Mouse (Mus musculus) erythroblast, embryonic 14.5 days (primary cell): Measurements from ENCODE around the gene Zfp830. TPM values are rescaled to one million over a fixed set of nuclear protein-coding genes. Genes with fewer than 3 reads are reported as not detected.

Experiments
- H3K27me3 ChIP-seq: 2 replicates; pipeline ENCODE4 v1.6.1; 2012; ENCODE audit warnings: inconsistent platforms; ENCODE audit not compliant: control insufficient read depth
- H3K36me3 ChIP-seq: 2 replicates; pipeline ENCODE4 v1.6.1; 2012; ENCODE audit warnings: mild to moderate bottlenecking, inconsistent platforms; ENCODE audit not compliant: control insufficient read depth
- H3K4me1 ChIP-seq: 2 replicates; pipeline ENCODE4 v1.6.1; 2012; ENCODE audit warnings: inconsistent platforms; ENCODE audit not compliant: control insufficient read depth
- H3K4me3 ChIP-seq: replicated peaks from 2 replicates; pipeline ENCODE3; 2012; ENCODE audit warnings: moderate library complexity, mild to moderate bottlenecking, inconsistent platforms
- H3K9me3 ChIP-seq: 2 replicates; pipeline ENCODE4 v1.6.1; 2012; ENCODE audit warnings: low read length, inconsistent platforms, mixed read lengths; ENCODE audit not compliant: control insufficient read depth
- GATA1 ChIP-seq: IDR thresholded peaks from 2 replicates; pipeline ENCODE4 v1.6.1; 2012; ENCODE audit warnings: low read length, inconsistent platforms, mixed read lengths
- TAL1 ChIP-seq: IDR thresholded peaks from 3 replicates; pipeline ENCODE4 v1.6.1; 2012; ENCODE audit warnings: low read length, inconsistent platforms, mixed read lengths
- polyA plus RNA-seq: library from polyadenylated mRNA; stranded (reverse); fragments of >175 nt; gene quantifications from 2 replicates; pipeline ENCODE4 v1.2.3, GENCODE M21; 2012

The Zfp830 gene
- polyA plus RNA-seq, 1 experiment, result 2.0 TPM

DNA sequence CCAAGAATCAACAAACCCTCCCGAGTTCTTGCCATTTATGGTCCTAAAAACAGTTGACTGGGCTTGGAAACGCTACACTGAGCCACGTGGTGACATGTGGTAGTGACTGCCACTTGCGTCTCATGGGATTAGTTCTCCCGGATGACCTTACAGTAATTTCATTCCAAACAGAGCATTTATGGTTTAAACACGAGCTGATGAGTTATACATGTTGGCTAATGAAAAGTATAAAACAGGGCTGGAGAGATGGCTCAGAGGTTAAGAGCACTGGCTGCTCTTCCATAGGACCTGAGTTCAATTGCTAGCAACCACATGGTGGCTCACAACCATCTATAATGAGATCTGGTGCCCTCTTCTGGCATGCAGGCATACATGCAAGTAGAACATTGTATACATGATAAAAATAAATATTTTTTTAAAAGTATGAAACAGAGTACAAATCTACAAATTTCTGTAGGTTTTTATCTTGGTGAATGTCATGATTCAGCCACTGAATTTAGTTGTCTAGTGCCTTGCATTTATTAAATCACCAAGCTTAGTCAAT is 1.8 kb upstream of the Zfp830 start:
- 0 out of 2 replicates have a peak, but pooled peaks cover 2% of the 10 kb centered on the region for H3K27me3 ChIP-seq
- no peak overlapping the region for H3K4me3 ChIP-seq
- H3K36me3 ChIP-seq, result peaks cover 12% of the 10 kb centered on the region
- H3K4me1 ChIP-seq, result peaks cover 36% of the 10 kb centered on the region
- H3K9me3 ChIP-seq, result peaks cover 3% of the 10 kb centered on the region; the same call in 1 of the 2 replicates
- TF ChIP-seq GATA1, result no peak
- no peak for TF ChIP-seq TAL1

DNA sequence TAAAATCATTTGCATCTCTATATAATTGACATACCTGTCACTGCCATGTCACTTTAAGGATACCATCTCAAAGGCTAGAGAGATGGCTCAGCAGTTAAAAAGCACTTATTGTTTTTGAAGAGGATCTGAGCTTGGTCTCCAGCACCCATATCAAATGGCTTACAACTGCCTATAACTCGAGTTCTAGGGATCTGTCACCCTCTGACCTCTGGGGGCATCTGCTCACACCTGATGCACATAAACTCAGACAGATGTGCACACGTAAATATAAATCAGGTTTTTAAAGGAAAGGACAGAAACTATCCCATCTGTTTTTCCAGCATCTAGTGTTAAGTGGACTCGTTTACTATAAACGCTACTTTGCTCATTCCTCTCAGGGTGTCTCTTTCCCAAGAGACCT is 884 bp upstream of the Zfp830 start:
- Histone ChIP-seq H3K27me3 (0 out of 2 replicates have a peak, but pooled peaks cover 2% of the 10 kb centered on the region), H3K9me3 (peaks cover 3% of the 10 kb centered on the region; the same call in 1 of the 2 replicates), H3K36me3 (peaks cover 15% of the 10 kb centered on the region), H3K4me1 (peaks cover 36% of the 10 kb centered on the region), H3K4me3 (peak overlapping the region; percentile 68)
- TF ChIP-seq GATA1, result no peak
- TF ChIP-seq TAL1, result no peak

DNA sequence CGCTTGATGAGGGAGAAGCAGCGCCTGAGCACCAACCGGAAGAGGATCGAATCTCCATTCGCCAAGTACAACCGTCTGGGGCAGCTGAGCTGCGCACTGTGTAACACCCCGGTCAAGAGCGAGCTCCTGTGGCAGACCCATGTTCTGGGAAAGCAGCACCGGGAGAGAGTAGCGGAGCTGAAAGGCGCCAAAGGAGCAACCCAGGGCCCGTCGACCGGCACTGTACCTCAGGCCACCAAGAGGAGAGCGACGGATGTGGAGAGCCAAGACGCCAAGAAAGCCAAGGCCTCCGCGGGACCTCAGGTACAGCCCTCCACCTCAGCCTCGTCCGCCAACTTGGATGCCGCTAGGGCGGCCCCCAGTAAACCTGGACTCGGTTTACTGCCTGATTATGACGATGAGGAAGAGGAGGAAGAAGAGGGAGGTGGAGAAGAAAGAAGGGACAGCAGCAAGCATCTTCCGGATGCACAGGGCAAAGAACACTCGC is 336 bp downstream of the Zfp830 start:
- peaks cover 3% of the 10 kb centered on the region; the same call in 1 of the 2 replicates for H3K9me3 ChIP-seq
- no peak for TF ChIP-seq GATA1
- TF ChIP-seq TAL1, result no peak
- peaks cover 27% of the 10 kb centered on the region for H3K36me3 ChIP-seq
- H3K4me3 ChIP-seq, result peak overlapping the region; percentile 68
- H3K27me3 ChIP-seq, result 0 out of 2 replicates have a peak, but pooled peaks cover 2% of the 10 kb centered on the region
- peaks cover 36% of the 10 kb centered on the region for H3K4me1 ChIP-seq

DNA sequence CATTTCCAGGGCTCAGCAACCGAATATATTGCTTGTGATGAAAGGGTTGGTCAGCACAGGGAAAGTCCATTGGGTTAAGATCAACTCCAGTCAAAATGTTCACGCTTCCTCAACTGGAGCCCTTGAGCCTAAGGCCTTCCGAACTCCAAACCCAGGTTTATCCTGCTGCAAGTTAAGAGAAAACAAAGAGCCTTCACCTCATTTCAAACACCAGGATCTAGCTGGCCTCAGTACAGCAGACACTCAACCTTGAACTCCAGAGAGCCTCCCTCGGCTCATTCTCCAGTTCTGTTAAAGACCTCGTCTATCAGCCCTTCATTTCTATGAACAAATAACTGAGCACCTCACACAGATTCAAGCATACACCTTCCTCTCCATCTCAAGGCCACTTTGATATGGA is 16.0 kb downstream of the Zfp830 start:
- no peaks in the 10 kb centered on the region for H3K9me3 ChIP-seq
- peaks cover 36% of the 10 kb centered on the region for H3K4me1 ChIP-seq
- H3K27me3 ChIP-seq, result no peaks in the 10 kb centered on the region
- H3K4me3 ChIP-seq, result peak overlapping the region; percentile 93
- peaks cover 17% of the 10 kb centered on the region for H3K36me3 ChIP-seq
- TF ChIP-seq GATA1 (no peak), TAL1 (no peak)

DNA sequence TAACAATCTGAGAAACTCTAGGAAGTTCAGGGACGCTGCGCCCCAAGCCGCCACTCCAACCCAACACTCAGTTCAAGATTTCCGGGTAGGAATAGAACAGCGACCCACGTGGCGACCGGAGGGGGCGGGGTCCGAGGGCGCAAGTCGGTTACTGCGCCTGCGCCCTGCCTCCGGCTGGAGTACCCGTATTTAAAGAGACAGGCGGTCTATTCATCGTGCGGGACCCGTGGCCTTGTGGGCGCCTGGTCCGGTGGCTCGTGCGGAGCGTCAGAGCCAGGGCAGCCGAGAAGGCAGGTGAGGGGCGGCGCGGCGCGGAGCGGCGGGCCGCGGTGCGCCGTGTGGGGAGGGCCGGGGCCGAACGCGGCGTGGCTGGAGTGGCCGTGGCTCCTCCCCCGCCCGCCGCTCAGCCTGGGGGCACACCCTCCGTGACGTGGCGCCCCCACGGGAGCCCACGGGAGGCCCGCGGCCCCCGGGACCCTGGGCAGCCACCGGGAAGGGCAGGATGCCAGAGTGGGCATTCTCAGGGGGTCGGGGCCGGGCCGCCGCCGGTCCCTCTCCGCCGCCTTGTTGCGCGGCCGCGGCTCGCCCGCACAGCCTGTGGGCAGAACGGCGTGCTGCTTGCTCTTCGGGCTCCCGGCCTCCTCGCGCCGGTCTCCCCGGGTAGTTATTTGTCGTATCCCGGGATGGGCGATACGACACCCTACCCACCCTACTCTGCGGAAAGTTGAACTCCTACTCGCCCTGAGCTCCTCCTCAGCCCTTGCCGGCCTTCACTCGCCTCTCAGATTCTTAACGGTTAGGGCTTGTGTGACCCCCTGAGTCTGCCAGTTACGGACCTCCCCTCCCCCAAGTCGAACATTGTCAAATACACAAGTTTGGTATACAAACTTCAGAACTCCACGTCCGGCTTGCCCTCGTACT is 17.1 kb downstream of the Zfp830 start, which contains the start of gene Lig3:
TSS of gene Lig3 (plus strand) at position 126 of the 921 bp plus-strand sequence.
- Histone ChIP-seq H3K9me3 (no peaks in the 10 kb centered on the region), H3K27me3 (no peaks in the 10 kb centered on the region), H3K4me1 (peaks cover 36% of the 10 kb centered on the region), H3K36me3 (peaks cover 22% of the 10 kb centered on the region), H3K4me3 (peak within 1 kb of the TSS; percentile 93)
- TF ChIP-seq GATA1, result no peak
- no peak for TF ChIP-seq TAL1

DNA sequence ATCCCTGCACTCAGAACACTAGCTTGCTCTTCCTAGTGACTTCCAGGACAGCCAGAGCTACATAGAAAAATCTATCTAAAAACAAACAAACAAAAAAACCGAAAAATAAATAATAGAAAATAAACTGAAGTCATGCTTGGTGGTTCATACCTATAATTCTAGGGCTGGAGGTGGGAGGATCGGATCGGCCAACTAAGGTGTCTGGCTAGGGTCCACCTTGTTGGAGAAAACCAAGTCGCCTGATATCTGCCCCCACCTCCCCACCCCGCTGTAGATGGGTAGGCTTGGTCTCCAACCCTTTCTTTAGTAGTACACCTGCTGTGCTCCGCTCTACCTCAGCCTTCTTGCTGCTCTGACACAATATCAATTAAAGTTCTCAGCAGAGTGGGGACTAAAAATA is 18.1 kb downstream of the Zfp830 start:
- TF ChIP-seq GATA1 (no peak), TAL1 (no peak)
- peaks cover 26% of the 10 kb centered on the region for H3K36me3 ChIP-seq
- peaks cover 34% of the 10 kb centered on the region for H3K4me1 ChIP-seq
- no peaks in the 10 kb centered on the region for H3K9me3 ChIP-seq
- H3K4me3 ChIP-seq, result peak overlapping the region; percentile 93
- H3K27me3 ChIP-seq, result no peaks in the 10 kb centered on the region

DNA sequence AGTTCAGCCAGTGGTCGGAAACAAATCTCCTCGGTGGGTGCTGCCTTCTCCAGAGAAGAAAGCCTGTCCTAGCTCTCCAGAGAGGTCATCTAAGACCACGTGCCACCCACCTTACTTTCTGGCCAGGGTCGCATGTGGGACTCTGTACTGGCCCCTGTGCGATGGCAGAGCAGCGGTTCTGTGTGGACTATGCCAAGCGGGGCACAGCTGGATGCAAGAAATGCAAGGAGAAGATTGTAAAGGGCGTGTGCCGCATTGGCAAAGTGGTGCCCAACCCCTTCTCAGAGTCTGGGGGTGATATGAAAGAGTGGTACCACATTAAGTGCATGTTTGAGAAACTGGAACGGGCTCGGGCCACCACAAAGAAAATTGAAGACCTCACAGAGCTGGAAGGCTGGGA is 19.3 kb downstream of the Zfp830 start:
- H3K9me3 ChIP-seq, result no peaks in the 10 kb centered on the region
- no peaks in the 10 kb centered on the region for H3K27me3 ChIP-seq
- no peak overlapping the region for H3K4me3 ChIP-seq
- peaks cover 36% of the 10 kb centered on the region for H3K36me3 ChIP-seq
- TF ChIP-seq TAL1 (no peak), GATA1 (no peak)
- peaks cover 34% of the 10 kb centered on the region for H3K4me1 ChIP-seq

DNA sequence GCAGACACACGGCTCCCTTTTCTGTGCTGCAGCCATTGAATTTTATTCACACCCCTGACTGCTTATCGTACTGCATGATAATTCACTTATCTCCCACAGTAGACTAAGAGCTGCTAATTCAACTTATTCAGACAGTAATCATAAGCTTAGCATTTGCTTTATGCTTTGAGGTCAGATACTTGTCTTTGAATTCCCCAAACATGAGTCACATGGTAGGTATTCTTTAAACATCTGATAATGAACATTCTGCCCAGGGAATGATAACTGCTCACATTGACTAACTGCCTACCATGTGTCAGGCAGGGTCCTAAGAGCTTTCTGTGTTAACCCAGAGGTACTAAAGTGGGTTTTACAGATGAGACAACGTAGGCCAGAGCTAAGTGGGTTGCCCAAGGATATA is 42.5 kb downstream of the Zfp830 start:
- no peak for TF ChIP-seq GATA1
- TF ChIP-seq TAL1, result no peak
- Histone ChIP-seq H3K4me3 (no peak overlapping the region), H3K9me3 (no peaks in the 10 kb centered on the region), H3K27me3 (no peaks in the 10 kb centered on the region), H3K4me1 (no peaks in the 10 kb centered on the region; the same call in 1 of the 2 replicates), H3K36me3 (peaks cover 99% of the 10 kb centered on the region)

DNA sequence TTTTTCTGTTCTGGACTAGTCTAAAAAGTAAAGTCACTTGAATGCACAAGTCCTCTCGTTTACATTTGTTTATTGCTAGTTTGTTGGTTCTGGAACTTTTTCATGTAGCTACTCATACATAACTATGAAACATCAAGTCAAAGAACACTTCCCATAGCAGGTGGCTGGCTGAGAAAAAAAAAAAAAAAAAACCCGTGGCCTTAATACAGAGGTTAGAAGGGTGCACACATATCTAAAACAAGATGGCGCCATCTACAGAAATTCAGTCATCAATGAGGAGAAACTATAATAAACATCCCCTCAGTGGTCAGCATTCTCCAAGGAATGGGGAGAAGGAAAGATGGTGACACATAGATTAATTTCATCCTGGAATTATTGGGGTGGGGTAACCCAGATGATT is 43.2 kb downstream of the Zfp830 start:
- no peaks in the 10 kb centered on the region for H3K9me3 ChIP-seq
- H3K27me3 ChIP-seq, result no peaks in the 10 kb centered on the region
- TF ChIP-seq TAL1, result no peak
- TF ChIP-seq GATA1, result no peak
- peaks cover 99% of the 10 kb centered on the region for H3K36me3 ChIP-seq
- no peaks in the 10 kb centered on the region; the same call in 1 of the 2 replicates for H3K4me1 ChIP-seq
- H3K4me3 ChIP-seq, result no peak overlapping the region
